Mouse (Mus musculus): Measurements from ENCODE around the gene Bach2. TPM values are rescaled to one million over a fixed set of nuclear protein-coding genes. Genes with fewer than 3 reads are reported as not detected.

The Bach2 gene
- polyA plus RNA-seq, 2 experiments, result 0.45 to 0.67 TPM

GRCm38 (mm10) chr4:32516126-32516525 lies 277.5 kb downstream of the Bach2 start:
- H3K4me3 ChIP-seq (ENCODE audit: insufficient read depth in 1 of 2, low read depth in 2 of 2, low read length in 2 of 2), result no peak overlapping the region
- H3K4me2 ChIP-seq (ENCODE audit: low read depth), result no peak overlapping the region
- H3K27me3 ChIP-seq (ENCODE audit: control insufficient read depth, insufficient read depth, low read length), result no peaks in the 10 kb centered on the region
- peaks cover 0 to 2% of the 10 kb centered on the region in 2 experiments; a peak in 2 of 4 replicates for H3K4me1 ChIP-seq (replicated peaks; ENCODE audit: control insufficient read depth in 2 of 2, insufficient read depth in 2 of 2, low read length in 1 of 2)
- DNase-seq (ENCODE audit: low read depth in 3 of 3, low spot score in 3 of 3), result no peak
- H3K9me3 ChIP-seq (ENCODE audit: control insufficient read depth, low read length), result no peaks in the 10 kb centered on the region
- H3K36me3 ChIP-seq (replicated peaks; ENCODE audit: control insufficient read depth, insufficient read depth, low read depth), result no peaks in the 10 kb centered on the region
- WGBS (ENCODE audit: insufficient replicate concordance), result 69% methylated on average over 8 of the region's 8 CpGs
- TF ChIP-seq EP300 (IDR thresholded peaks at IDR 0.05; ENCODE audit: low read depth), result no peak
- H3K27ac ChIP-seq, result no peak overlapping the region
- ATAC-seq (ENCODE audit: insufficient read depth), result no peak
- no peak overlapping the region for H3K9ac ChIP-seq (replicated peaks)

GRCm38 (mm10) chr4:32518842-32519578 lies 280.4 kb downstream of the Bach2 start:
- DNase-seq (ENCODE audit: low read depth in 3 of 3, low spot score in 3 of 3) (no peak), ATAC-seq (ENCODE audit: insufficient read depth) (no peak)
- TF ChIP-seq EP300 (IDR thresholded peaks at IDR 0.05; ENCODE audit: low read depth), result no peak
- no peak for TF ChIP-seq CTCF (IDR thresholded peaks at IDR 0.05; ENCODE audit: low read depth)
- H3K4me2 ChIP-seq (ENCODE audit: low read depth), result no peak overlapping the region
- H3K9me3 ChIP-seq (ENCODE audit: control insufficient read depth, low read length), result no peaks in the 10 kb centered on the region
- H3K4me3 ChIP-seq (ENCODE audit: insufficient read depth in 1 of 2, low read depth in 2 of 2, low read length in 2 of 2), result no peak overlapping the region
- no peaks in the 10 kb centered on the region for H3K27me3 ChIP-seq (ENCODE audit: control insufficient read depth, insufficient read depth, low read length)
- no peak overlapping the region for H3K9ac ChIP-seq (replicated peaks)
- H3K27ac ChIP-seq, result no peak overlapping the region
- H3K4me1 ChIP-seq (replicated peaks; ENCODE audit: control insufficient read depth in 2 of 2, insufficient read depth in 2 of 2, low read length in 1 of 2), result peaks cover 0 to 7% of the 10 kb centered on the region in 2 experiments; a peak in 2 of 4 replicates
- no peaks in the 10 kb centered on the region for H3K36me3 ChIP-seq (replicated peaks; ENCODE audit: control insufficient read depth, insufficient read depth, low read depth)
- WGBS (ENCODE audit: insufficient replicate concordance), result 45% methylated on average over 6 of the region's 6 CpGs

GRCm38 (mm10) chr4:32520628-32521360 lies 282.2 kb downstream of the Bach2 start:
- Histone ChIP-seq H3K36me3 (replicated peaks; ENCODE audit: control insufficient read depth, insufficient read depth, low read depth) (no peaks in the 10 kb centered on the region), H3K4me1 (replicated peaks; ENCODE audit: control insufficient read depth in 2 of 2, insufficient read depth in 2 of 2, low read length in 1 of 2) (peaks cover 0 to 9% of the 10 kb centered on the region in 2 experiments; a peak in 2 of 4 replicates), H3K4me3 (ENCODE audit: insufficient read depth in 1 of 2, low read depth in 2 of 2, low read length in 2 of 2) (no peak overlapping the region), H3K27ac (no peak overlapping the region), H3K9ac (replicated peaks) (no peak overlapping the region), H3K9me3 (ENCODE audit: control insufficient read depth, low read length) (no peaks in the 10 kb centered on the region), H3K27me3 (ENCODE audit: control insufficient read depth, insufficient read depth, low read length) (no peaks in the 10 kb centered on the region), H3K4me2 (ENCODE audit: low read depth) (no peak overlapping the region)
- ATAC-seq (ENCODE audit: insufficient read depth) (no peak), DNase-seq (ENCODE audit: low read depth in 3 of 3, low spot score in 3 of 3) (no peak)
- TF ChIP-seq CTCF (IDR thresholded peaks at IDR 0.05; ENCODE audit: low read depth), result no peak
- no peak for TF ChIP-seq EP300 (IDR thresholded peaks at IDR 0.05; ENCODE audit: low read depth)
- WGBS (ENCODE audit: insufficient replicate concordance), result 63% methylated on average over 18 of the region's 18 CpGs

- H3K27me3 ChIP-seq (ENCODE audit: control insufficient read depth, insufficient read depth, low read length), result no peaks in the 10 kb centered on the region
- no peak for DNase-seq (ENCODE audit: low read depth in 3 of 3, low spot score in 3 of 3)
- no peak overlapping the region for H3K4me3 ChIP-seq (ENCODE audit: insufficient read depth in 1 of 2, low read depth in 2 of 2, low read length in 2 of 2)
- no peaks in the 10 kb centered on the region for H3K36me3 ChIP-seq (replicated peaks; ENCODE audit: control insufficient read depth, insufficient read depth, low read depth)
- peaks cover 0 to 9% of the 10 kb centered on the region in 2 experiments; a peak in 2 of 4 replicates for H3K4me1 ChIP-seq (replicated peaks; ENCODE audit: control insufficient read depth in 2 of 2, insufficient read depth in 2 of 2, low read length in 1 of 2)
- H3K9me3 ChIP-seq (ENCODE audit: control insufficient read depth, low read length), result no peaks in the 10 kb centered on the region
- WGBS (ENCODE audit: insufficient replicate concordance), result 59% methylated on average over 6 of the region's 6 CpGs
- H3K4me2 ChIP-seq (ENCODE audit: low read depth), result no peak overlapping the region
- H3K9ac ChIP-seq (replicated peaks), result no peak overlapping the region
- no peak overlapping the region for H3K27ac ChIP-seq
- ATAC-seq (ENCODE audit: insufficient read depth), result no peak
- TF ChIP-seq CTCF (IDR thresholded peaks at IDR 0.05; ENCODE audit: low read depth) (no peak), EP300 (IDR thresholded peaks at IDR 0.05; ENCODE audit: low read depth) (no peak)
These were observed 282.7 kb downstream of the Bach2 start for GRCm38 (mm10) chr4:32521361-32521740.

GRCm38 (mm10) chr4:32522013-32522412 lies 283.4 kb downstream of the Bach2 start:
- Histone ChIP-seq H3K27ac (no peak overlapping the region), H3K4me3 (ENCODE audit: insufficient read depth in 1 of 2, low read depth in 2 of 2, low read length in 2 of 2) (no peak overlapping the region), H3K9ac (replicated peaks) (no peak overlapping the region), H3K27me3 (ENCODE audit: control insufficient read depth, insufficient read depth, low read length) (no peaks in the 10 kb centered on the region), H3K4me1 (replicated peaks; ENCODE audit: control insufficient read depth in 2 of 2, insufficient read depth in 2 of 2, low read length in 1 of 2) (peaks cover 0 to 9% of the 10 kb centered on the region in 2 experiments; a peak in 2 of 4 replicates), H3K9me3 (ENCODE audit: control insufficient read depth, low read length) (no peaks in the 10 kb centered on the region), H3K4me2 (ENCODE audit: low read depth) (no peak overlapping the region), H3K36me3 (replicated peaks; ENCODE audit: control insufficient read depth, insufficient read depth, low read depth) (no peaks in the 10 kb centered on the region)
- ATAC-seq (ENCODE audit: insufficient read depth) (no peak), DNase-seq (ENCODE audit: low read depth in 3 of 3, low spot score in 3 of 3) (no peak)
- no peak for TF ChIP-seq CTCF (IDR thresholded peaks at IDR 0.05; ENCODE audit: low read depth)
- TF ChIP-seq EP300 (IDR thresholded peaks at IDR 0.05; ENCODE audit: low read depth), result no peak
- WGBS (ENCODE audit: insufficient replicate concordance), result 42% methylated on average over 2 of the region's 2 CpGs
